Mouse (Mus musculus): ENCODE measurements around the gene Unc13a. TPM values are rescaled to one million over a fixed set of nuclear protein-coding genes. Genes with fewer than 3 reads are reported as not detected.

Unc13a gene
- total RNA-seq, 2 experiments from 2014 or later: 1.3 to 1.4 TPM

- DNase-seq: no peak
Measured at GRCm38 (mm10) chr8:71625088-71625487, 46.5 kb downstream of the Unc13a start.

GRCm38 (mm10) chr8:71619786-71620185 lies 51.8 kb downstream of the Unc13a start:
- no peak for DNase-seq

GRCm38 (mm10) chr8:71613418-71613817 lies 58.1 kb downstream of the Unc13a start:
- DNase-seq: no peak

- DNase-seq: no peak
Measured at GRCm38 (mm10) chr8:71612141-71612540, 59.4 kb downstream of the Unc13a start.

- peak; percentile 96 for DNase-seq
Measured at GRCm38 (mm10) chr8:71610822-71611651, 60.5 kb downstream of the Unc13a start, which contains the start of gene Colgalt1. Gene Colgalt1, plus strand, starts transcription at chr8:71610998.

- no peak for DNase-seq
Measured at GRCm38 (mm10) chr8:71604021-71604420, 67.5 kb downstream of the Unc13a start.

GRCm38 (mm10) chr8:71602666-71603334 lies 68.8 kb downstream of the Unc13a start:
- DNase-seq: peak; percentile 73

GRCm38 (mm10) chr8:71601939-71602665 lies 69.5 kb downstream of the Unc13a start:
- no peak for DNase-seq

- no peak for DNase-seq
Measured at GRCm38 (mm10) chr8:71598841-71599240, 72.7 kb downstream of the Unc13a start.

GRCm38 (mm10) chr8:71598375-71598774 lies 73.2 kb downstream of the Unc13a start:
- DNase-seq: no peak

GRCm38 (mm10) chr8:71597451-71597850 lies 74.1 kb downstream of the Unc13a start, which contains the start of gene Fam129c:
Gene Fam129c, plus strand, starts transcription at chr8:71597648.
- no peak for DNase-seq

GRCm38 (mm10) chr8:71596798-71597197 lies 74.8 kb downstream of the Unc13a start:
- no peak for DNase-seq

GRCm38 (mm10) chr8:71596384-71596783 lies 75.2 kb downstream of the Unc13a start:
- no peak for DNase-seq

GRCm38 (mm10) chr8:71595862-71596261 lies 75.7 kb downstream of the Unc13a start:
- peak; percentile 95 for DNase-seq

GRCm38 (mm10) chr8:71594324-71594722 lies 77.2 kb downstream of the Unc13a start:
- DNase-seq: no peak

GRCm38 (mm10) chr8:71593556-71594323 lies 77.8 kb downstream of the Unc13a start:
- no peak for DNase-seq

- DNase-seq: peak; percentile 77
Measured at GRCm38 (mm10) chr8:71592374-71593170, 79.0 kb downstream of the Unc13a start.

- peak; percentile 95 for DNase-seq
Measured at GRCm38 (mm10) chr8:71591471-71592373, 79.8 kb downstream of the Unc13a start, which contains the start of gene Pgls. Gene Pgls, plus strand, starts transcription at chr8:71592176.

GRCm38 (mm10) chr8:71591017-71591416 lies 80.5 kb downstream of the Unc13a start:
- DNase-seq: no peak

GRCm38 (mm10) chr8:71588762-71589161 lies 82.8 kb downstream of the Unc13a start:
- DNase-seq: no peak
